Mouse (Mus musculus): Measurements from ENCODE around the gene Il11. TPM values are rescaled to one million over a fixed set of nuclear protein-coding genes. Genes with fewer than 3 reads are reported as not detected.

Il11 gene
- total RNA-seq, 2 experiments from 2014 or later = not detected

DNA sequence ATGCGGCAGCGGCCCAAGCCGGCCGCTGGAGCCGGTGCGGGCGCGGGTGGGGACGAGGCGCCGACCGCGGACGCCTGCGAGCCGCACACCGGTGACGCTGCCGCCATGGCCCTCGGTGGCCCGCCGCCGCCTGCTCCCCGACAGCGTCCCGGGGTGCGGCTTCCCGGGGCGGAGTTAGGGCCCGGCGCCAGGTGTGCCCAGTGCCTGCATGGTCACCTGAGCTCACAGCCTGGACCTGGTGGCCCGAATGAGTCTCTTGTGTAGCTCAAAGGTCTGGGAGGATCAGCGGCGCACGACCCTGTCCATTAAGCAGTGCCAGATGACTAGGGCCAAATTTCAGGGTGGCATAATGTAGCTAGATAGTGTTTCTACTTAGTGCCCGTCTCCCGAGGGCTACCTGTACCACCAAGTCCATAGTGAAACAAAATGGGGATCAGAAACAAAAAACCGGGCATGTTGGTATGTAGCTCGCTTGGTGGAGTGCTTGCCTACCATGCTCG is 6.8 kb upstream of the Il11 start, which contains the start of gene Tmem238:
Gene Tmem238 (minus strand): TSS at position 221 of the 500 bp plus-strand sequence.
- ATAC-seq (replicated peaks; ENCODE audit: poor library complexity, severe bottlenecking) = peak; percentile 4; the same call in 1 of the 2 replicates

DNA sequence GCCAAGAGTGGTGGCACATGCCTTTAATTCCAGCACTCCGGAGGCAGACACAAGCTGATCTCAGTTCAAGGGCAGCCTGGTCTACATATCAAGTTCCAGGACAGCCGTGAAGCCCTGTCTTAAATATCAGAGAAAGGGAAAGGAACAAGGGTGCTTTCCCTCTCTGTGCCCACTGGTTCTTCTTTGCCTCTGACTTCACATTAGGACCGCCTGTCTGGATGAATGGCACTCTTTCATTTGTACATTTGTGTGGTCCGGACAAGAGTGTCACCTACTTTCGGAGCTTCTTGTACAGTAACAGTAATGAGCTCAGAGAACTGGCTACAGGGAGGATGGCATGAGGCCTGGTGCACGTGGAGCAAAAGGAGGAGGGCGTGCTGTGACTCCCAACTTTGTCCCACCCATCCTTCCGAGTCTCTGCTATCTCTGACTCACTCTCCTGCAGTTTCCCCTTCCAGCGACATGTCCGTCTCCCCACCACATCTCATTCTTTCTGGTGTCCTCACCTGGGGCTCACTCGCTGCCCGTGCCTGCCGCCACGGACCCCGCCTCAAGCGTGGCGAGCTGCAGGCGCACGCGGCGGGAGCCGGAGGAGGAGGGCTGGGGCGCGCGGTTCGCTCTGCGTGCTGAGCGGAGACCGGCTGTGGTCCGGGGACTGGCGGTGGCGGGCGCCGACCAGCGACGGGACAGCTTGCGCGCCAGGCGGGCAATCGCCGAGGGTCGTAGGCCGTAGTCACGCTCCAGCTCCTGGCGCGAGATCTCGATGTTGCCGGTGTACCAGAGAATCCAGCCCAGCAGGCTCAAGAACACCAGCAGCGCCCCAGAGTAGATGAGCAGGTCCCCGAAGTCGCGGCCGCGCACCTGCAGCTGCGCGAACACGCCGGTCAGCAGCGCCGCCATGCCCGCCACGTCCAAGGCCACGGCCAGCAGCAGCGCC is 6.1 kb upstream of the Il11 start:
- ATAC-seq (replicated peaks; ENCODE audit: poor library complexity, severe bottlenecking) = peak; percentile 32

DNA sequence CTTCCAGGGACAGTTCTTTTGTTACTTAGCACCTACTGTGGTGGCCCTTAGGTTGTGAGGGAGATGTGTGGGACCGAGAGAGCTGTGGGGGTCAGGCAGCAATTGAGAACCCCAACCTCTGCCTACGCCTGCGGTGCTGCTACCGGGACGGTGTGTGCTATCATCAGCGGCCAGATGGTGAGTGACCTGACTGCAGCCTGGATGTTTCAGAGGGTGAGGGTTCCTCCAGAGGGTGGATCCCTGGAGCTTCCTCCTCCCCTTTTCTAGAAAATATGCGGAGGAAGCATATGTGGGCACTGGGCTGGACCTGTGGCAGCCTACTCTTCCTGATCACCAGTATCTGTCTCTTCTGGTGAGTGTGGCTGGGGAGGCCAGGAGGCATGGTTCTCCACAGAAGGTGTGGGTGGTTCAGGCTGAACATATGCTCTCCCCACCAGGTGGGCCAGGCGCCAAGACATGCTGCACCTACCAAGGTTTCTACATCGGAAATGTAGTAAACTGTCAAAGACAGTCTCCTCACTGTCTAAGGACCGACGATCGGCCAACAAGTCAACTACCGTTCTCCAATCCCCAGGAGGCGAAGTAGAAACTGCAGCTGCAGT is 1.1 kb upstream of the Il11 start:
- no peak for ATAC-seq (replicated peaks; ENCODE audit: poor library complexity, severe bottlenecking)

DNA sequence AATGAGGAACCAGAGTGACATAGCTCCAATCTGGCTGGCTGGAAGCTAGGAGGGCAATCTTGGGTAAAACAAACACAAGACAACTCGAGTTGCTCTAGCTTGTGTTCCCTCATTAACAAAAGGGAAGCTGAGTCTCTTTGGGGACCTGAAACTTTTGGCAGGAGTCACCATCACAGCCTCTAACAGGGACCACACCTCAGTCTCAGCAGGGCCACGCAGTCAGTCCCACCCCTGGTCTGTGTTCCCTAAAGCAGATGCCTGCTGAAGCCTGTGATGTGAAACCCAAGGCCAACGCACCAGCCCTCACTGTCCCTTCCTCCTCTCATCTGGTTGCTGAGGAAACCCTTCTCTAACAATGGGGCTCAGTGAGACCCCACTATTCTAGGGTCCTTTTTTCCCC is 529 bp downstream of the Il11 start:
- ATAC-seq (replicated peaks; ENCODE audit: poor library complexity, severe bottlenecking) = peak; percentile 51

DNA sequence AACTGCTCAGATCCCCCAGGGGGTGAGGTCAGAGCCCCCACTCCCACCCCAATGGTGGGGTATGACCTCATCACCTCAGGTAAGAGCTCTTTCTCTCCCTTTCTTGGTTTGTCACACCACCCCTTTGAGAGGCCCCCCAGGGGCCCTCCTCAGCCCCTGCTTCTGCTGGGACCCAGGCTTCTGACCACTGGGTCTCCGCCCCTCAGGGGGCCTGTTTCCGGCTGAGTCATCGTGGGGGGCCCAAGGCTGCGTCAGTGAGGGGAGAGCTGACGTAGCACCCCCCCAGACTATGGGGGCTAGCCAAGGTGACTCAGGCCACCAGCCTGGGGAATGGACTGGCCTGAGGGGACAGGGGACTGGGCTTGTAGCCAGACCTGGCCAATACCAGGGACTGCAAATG is 2.7 kb downstream of the Il11 start:
- ATAC-seq (replicated peaks; ENCODE audit: poor library complexity, severe bottlenecking) = peak; percentile 31

DNA sequence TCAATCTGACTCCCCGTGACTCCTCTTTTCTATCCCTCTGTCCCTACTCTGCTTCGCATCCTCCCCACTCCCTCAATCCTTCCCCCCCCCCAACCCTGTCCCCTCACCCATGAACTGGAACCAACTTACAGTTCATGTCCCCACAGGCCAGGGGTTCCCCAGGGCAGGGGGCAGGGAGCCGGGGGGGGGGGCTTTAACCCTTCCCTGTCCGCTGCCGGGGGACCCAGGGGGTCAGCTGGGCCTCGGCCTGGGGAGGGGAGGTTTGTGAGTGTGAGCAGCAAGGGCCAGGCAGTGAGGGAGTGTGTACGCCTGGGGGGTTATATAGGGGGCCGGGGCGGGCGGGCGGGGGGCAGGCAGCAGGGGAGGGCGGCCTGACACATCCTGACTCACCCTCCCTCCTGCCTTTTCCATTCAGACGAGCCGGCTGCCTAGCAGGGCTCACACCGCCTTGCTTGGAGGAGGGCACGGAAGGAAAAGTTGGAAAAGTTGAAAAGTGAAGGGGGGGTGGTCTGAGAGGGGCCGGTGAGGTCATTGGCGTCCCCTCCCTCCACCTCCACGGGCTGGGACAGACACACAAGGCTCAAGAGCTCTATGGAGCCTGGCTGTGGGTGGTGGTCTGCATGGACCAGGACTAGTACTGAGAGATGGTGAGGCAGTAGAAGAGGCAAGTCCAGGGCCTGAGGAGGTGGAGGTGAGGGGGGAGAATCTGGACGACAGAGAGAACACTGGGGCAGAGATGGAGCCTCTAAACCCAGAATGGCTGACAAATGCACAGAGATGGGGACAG is 4.6 kb downstream of the Il11 start:
- ATAC-seq (replicated peaks; ENCODE audit: poor library complexity, severe bottlenecking) = no peak

DNA sequence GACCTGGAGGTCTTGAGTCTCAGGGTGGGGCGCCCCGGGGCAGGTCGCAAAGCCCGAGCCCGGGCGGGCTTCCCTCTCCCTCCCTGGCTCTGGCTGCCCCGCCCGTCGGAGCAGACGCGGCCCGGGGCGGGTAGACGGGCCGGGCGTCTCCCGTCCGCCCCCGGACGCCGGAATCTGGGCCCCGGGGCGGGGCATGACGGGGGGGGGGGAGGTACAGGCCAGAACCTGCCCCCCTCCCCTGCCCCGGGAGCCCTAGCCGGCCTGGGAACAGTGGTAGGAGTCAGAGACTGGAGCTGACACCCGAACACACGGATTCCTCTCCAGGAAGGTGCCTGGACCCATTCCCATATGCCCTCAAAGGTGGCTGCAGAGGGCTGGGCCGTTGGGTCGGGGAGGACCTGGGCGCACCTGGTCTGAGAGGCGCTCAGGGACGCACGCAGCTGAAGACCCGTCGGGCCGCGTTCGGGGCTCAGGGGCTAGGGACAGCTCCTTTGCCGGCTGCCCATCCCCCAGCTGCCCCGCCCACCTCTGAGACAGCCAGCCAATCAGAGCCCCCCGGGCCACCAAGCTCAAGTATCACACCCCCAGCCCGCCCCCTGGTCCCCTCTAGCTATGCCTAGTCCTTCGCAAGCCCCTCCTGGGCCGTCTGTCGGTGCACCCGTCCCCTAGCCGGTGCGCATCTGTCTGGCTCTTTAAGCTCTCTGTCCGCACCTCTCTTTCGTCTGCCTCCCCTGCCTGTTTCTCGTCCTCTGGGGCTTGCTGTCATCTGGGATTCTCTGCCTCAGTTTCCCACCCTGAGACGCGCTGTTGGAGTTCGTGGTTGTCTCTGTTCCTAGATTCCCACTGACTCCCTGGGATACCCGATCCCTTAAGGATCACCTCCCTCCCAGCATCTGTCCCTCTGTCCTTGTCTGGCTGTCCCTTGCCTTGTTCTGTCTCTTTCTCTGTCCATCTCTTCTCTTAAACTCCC is 5.5 kb downstream of the Il11 start:
- peak; percentile 39; the same call in 1 of the 2 replicates for ATAC-seq (replicated peaks; ENCODE audit: poor library complexity, severe bottlenecking)

DNA sequence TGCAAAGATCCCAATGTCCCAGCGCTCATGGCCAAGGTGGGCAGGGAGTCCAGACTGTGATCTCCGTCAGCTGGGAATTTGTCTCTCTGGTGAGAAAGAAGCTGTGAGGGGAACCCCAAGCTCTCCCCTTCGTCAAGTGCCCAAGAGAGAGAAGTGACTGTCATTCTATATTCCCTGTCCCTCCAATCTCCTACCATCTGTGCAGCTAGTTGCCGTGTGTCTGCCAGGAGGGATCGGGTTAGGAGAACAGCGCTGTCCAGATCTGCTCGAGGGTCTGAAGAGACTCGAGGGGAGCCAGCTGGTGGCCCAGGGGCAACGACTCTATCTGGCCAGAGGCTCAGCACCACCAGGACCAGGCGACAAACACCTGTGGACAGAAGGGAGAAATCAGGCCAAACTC is 6.5 kb downstream of the Il11 start:
- no peak for ATAC-seq (replicated peaks; ENCODE audit: poor library complexity, severe bottlenecking)

DNA sequence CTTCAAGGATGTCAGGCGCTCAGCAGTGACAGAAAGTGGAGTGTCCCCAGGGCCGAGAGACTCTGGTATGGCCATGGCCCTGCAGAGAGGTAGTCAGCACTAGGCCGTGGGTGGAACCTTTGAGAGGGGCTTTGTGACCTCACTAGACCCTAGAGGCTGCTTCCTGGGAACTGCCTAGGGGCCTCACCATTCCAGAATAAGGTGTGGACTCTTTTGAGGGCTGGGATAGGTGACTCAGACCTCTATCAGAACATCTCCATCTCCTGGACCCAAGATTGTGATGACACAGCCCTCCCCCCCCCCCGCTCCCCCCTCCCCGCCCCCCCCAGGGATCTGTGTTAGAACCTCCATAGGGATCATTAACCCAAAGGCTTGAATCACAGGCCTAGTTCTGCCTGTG is 11.5 kb downstream of the Il11 start, which contains the start of gene Fam71e2:
Gene Fam71e2 (minus strand): TSS at position 101 of the 400 bp plus-strand sequence.
- no peak for ATAC-seq (replicated peaks; ENCODE audit: poor library complexity, severe bottlenecking)

DNA sequence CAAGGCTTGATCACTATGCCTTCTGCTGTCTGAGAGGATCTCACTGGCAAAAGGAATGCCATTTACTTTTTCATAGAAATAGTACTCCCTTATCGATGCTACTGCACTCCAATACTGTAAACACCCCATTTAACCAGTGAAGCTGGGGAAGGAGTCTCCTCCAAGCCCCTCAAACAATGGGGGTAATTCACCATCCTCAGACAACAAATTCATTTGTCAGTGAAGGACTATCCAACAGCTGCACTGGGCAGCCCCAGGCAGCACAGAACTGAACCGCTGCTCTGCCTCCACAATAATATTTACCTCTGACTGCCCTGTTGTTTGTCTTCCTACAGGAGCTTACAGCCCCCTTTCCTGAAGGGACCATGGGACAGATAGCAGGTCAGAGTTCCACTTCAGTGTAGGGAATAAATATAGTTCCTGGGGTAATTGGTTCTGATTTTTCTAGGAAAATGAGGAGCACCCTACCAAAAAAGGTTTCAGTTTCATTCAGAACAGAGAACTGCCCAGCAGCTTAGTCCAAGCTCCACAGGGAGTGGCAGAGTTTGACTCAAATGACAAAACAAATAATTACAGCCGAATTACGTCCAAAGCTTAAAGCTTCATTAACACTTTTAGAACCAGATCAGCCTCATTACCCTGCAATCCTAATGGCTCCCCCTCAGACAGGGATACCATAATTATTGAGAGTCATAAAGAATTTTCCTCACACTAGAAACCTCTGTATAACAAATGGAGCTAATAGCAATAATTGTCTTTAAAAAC is 17.5 kb downstream of the Il11 start:
- ATAC-seq (replicated peaks; ENCODE audit: poor library complexity, severe bottlenecking) = no peak

DNA sequence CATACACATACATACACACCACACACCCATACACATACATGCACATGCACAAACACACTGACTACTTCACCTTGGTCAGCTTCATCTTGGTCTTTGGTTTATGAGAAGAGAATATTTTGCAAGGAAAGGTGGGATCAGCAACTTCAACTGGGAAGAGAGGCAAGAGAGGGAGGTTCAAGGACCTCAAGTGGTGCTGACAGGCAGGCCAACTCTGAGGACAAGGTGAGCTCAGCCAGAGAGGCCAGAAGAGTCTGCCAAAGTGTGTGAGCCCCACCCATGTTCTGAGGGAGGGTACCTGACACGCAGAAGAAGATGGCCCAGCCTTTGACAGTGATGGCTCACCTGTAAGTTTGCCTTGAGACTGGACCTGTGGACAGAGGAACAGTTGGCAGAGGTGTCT is 23.0 kb downstream of the Il11 start:
- ATAC-seq (replicated peaks; ENCODE audit: poor library complexity, severe bottlenecking) = no peak

DNA sequence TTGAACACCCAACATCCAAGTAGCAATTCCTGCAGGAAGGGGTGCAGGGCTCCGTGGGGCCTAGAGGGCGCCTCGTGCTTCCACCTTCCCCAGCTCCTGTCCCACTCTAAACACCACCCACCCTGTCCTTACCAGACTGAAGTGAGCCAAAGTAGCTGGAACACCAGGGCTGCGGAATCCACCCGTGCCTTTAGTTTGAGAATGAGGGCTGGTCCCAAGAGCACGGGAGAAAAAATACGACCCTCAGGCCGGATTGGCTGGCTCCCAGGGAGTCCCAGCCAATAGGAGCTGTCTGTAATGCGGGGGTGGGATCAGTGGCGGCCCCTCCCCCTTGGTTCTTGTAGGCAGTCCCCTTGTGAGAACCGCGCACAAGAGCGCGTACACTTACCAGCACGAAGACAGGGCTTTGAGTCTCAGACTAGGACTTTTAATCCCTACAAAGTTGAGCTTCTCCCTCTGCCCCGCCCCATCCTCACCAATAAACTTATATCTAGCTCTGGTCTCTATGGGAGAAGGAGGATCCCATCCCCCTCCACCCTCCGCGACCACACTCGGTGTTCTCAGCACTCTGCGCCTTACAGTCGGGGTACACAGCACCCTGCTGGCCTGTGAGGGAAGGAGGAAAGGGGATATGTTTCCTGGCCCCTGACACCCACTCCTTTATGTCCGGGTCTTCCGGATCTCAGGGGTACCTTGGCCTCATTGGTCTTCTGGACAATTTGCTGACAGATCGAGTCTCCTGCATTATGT is 29.7 kb downstream of the Il11 start, which contains the start of gene Cox6b2:
Gene Cox6b2 (minus strand): TSS at position 274 of the 750 bp plus-strand sequence.
- peak; percentile 79 for ATAC-seq (replicated peaks; ENCODE audit: poor library complexity, severe bottlenecking)

DNA sequence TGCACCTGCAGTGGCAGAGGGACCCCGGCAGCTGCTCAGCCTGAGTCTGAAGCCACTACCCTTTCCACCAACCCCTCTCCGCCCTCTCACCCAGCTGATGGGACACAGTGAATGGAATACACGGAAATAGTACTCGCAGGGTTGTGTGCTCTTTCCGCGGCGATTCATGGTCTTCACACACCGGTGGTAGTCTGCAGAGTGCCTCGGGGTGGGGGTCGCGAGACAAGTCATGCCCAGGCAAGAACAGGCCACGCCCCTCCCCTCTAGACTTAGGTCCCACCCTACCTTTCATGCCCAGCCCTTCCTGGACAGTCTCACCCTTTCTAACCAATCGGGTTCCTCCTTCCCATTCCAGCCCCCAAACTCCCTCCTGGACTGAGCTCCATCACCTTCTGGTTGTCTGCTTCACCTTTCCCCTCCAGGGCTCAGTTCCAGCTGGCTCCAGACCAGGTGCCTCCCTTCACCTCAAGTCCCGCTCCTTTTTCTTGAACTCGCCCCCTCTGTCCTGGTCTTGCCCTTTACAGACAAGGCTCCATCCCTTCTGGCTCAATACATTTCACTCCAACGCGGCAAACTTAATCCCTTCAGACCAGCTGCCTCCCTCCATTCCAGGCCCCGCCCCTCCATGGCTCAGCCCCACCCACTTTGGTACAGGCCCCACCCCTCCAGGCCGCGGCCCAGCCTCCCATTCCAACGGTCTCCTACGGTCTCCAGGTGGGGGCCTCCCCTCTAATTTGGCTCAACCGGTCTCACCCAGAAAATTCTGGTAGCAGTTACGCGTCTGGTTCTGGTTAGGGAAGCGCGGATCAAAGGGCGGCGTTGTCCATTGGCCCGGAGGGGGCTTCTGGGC is 30.5 kb downstream of the Il11 start:
- peak; percentile 41 for ATAC-seq (replicated peaks; ENCODE audit: poor library complexity, severe bottlenecking)

DNA sequence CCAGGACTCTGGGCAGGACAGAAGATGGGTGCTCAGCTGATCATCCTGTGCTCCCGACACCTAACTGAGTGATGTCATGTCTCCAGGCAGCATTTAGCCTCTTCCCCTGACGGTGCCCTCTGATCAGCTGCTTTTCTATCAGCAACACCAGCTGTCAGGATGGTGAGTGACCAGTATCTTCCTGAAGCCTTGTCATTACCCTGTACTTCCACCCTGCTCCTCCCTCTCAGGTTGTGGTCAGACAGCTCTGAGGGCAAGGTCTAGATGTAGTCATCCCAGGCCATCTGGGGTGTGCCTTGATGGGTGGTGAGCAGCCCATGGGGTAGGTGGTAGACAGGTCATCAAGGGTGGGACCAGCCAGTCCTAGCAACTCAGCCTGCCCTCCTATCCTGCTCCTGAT is 33.5 kb downstream of the Il11 start:
- no peak for ATAC-seq (replicated peaks; ENCODE audit: poor library complexity, severe bottlenecking)

DNA sequence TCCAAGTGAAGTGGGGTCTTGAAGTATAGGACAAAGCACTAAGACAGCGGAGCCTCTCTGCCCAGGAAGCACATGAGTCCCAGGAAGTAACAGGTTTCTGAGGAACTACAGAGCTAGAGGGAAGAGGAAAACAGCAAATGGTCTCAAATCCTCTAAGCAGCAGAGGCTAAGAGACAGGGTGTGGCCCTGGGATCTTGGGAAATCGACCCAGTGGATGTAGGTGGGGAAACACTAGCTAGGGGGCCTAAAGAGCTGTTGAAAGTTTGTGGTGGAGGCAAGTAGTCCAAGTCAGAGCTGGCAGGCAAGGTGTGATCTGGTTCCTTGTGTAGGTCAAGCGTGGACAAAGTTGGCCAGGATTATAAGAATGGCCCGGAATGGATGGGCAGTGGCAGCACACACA is 34.3 kb downstream of the Il11 start:
- peak; percentile 39 for ATAC-seq (replicated peaks; ENCODE audit: poor library complexity, severe bottlenecking)

DNA sequence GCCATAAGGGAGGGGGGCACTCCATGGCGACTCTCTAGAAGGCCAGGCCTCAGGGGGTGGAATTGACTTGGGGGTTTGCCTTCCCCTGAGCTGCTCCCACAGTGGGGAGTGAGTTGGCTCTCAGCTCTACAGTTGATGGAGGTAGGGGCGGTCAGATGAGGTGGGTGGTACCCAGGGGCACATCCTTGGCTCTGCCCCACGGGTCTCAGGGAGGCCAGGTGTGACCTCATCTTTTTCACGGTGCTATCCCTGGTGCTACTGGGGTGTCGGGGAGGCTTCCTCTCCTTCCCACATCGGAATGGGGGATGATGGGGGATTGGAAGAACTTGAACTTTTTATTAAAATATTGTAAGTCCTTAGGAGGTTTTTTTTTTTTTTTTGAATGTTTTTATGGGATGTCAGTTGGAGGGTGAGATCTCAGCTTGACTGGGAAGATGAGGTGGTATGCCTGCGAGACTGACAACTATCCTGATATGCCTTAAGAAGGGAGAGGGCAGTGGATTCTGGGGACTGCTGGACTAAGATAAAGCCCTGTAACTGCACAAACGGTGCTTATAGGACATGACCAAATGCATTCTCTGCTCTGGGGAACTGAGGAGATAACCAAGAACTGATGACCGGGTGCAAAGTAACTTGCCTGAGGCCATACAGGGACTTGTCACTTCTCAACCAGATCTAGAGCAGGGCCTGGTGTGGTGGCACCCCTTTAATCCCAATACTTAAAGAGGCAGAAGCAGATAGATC is 35.3 kb downstream of the Il11 start:
- no peak for ATAC-seq (replicated peaks; ENCODE audit: poor library complexity, severe bottlenecking)

All from granulocyte monocyte progenitor cell, adult 5-6 weeks (primary cell).